Comparison of ENCODE assay signal across 8 mouse cellular contexts in the genomic region with DNA sequence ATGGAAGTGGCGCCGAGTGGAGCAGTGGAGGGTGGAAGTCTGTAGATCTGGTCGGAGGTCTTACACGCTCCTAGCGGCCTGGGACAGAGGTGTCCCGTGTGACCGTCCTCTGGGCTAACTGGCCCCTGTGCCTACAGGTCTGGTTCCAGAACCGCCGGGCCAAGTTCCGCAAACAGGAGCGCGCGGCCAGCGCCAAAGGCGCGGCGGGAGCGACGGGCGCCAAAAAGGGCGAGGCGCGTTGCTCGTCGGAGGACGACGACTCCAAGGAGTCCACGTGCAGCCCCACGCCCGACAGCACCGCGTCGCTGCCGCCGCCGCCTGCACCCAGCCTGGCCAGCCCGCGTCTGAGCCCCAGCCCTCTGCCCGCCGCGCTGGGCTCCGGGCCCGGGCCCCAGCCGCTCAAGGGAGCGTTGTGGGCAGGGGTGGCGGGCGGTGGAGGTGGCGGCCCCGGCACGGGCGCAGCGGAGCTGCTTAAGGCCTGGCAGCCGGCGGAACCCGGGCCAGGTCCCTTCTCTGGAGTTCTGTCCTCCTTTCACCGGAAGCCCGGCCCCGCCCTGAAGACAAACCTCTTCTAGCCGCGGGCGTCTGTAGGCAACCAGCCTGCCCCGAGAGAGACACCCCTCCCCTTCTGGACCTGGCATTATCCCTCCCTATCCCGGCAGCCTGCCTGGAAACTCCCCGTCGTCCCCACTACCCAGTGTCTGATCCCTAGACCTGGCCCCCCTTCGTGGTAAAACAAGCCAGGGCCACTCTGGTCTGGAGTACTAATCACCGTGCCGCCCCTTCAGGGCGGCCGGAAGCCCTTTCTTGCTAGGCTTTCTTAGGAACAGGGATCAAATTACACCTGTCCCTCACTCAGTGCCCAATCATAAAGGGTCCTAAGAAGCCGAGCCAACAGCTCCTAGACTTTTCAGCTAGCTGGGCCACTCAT. TPM values are rescaled to one million over a fixed set of nuclear protein-coding genes. Genes with fewer than 3 reads are reported as not detected.
DNase-seq lines count a peak whose midpoint lies in the region; ATAC-seq and TF ChIP-seq lines count a peak whose summit lies in the region.

No protein-coding gene starts in this region.

- TF ChIP-seq CTCF in intestine, postnatal 0 days (IDR thresholded peaks at IDR 0.05; ENCODE audit: low read depth) = 0 out of 2 replicates have a peak, but pooled peaks have one; percentile 1
- no peak for TF ChIP-seq CTCF in liver, postnatal 0 days (IDR thresholded peaks at IDR 0.05; ENCODE audit: low read depth)

- peak overlapping the region; percentile 41 for H3K4me3 ChIP-seq in intestine, postnatal 0 days (ENCODE audit: low read depth, low read length)
- peak overlapping the region; percentile 40 for H3K4me3 ChIP-seq in liver, postnatal 0 days (ENCODE audit: low read depth, low read length)
- H3K4me3 ChIP-seq in neural tube, embryonic 11.5 days (ENCODE audit: low read depth, low read length) = peak overlapping the region; percentile 35

- no peak overlapping the region for H3K27ac ChIP-seq in intestine, postnatal 0 days (ENCODE audit: low read depth, low read length)
- no peak overlapping the region for H3K27ac ChIP-seq in liver, postnatal 0 days (ENCODE audit: low read depth)
- H3K27ac ChIP-seq in neural tube, embryonic 11.5 days (ENCODE audit: low read depth, low read length) = no peak overlapping the region

- DNase-seq in frontal cortex, postnatal 10 days (ENCODE audit: low spot score in 2 of 2) = no peak
- peak; percentile 89 for DNase-seq in embryo, embryonic 10.5 days (ENCODE audit: low spot score)
- peak; percentile 63 for DNase-seq in heart, adult 8-10 months (ENCODE audit: low spot score)
- peak; percentile 29 for DNase-seq in liver, postnatal 0 days
- peak; percentile 74 for DNase-seq in neural tube, embryonic 11.5 days (ENCODE audit: low spot score)
- DNase-seq in c-Kit-positive CD71-positive TER-119-positive erythroid progenitor cells, embryonic 14.5 days (ENCODE audit: low spot score) = no peak

- H3K36me3 ChIP-seq in intestine, postnatal 0 days (ENCODE audit: control insufficient read depth, insufficient read depth) = peaks cover 29% of the 10 kb centered on the region
- H3K36me3 ChIP-seq in liver, postnatal 0 days (replicated peaks; ENCODE audit: insufficient read depth, low read length) = peaks cover 6% of the 10 kb centered on the region; the same call in 1 of the 2 replicates
- H3K36me3 ChIP-seq in neural tube, embryonic 11.5 days (ENCODE audit: control insufficient read depth, insufficient read depth, low read length) = peaks cover 11% of the 10 kb centered on the region

- H3K27me3 ChIP-seq in intestine, postnatal 0 days (replicated peaks; ENCODE audit: control insufficient read depth, insufficient read depth, low read length) = peaks cover 50% of the 10 kb centered on the region
- peaks cover 66% of the 10 kb centered on the region for H3K27me3 ChIP-seq in liver, postnatal 0 days (ENCODE audit: insufficient read depth, low read length)
- H3K27me3 ChIP-seq in neural tube, embryonic 11.5 days (ENCODE audit: control insufficient read depth, insufficient read depth, low read length) = peaks cover 60% of the 10 kb centered on the region

- H3K9ac ChIP-seq in intestine, postnatal 0 days (ENCODE audit: low read depth, low read length) = peak overlapping the region; percentile 37
- peak overlapping the region; percentile 26; the same call in 1 of the 2 replicates for H3K9ac ChIP-seq in liver, postnatal 0 days (replicated peaks)
- peak overlapping the region; percentile 59 for H3K9ac ChIP-seq in neural tube, embryonic 11.5 days (ENCODE audit: low read length)

- H3K9me3 ChIP-seq in intestine, postnatal 0 days (ENCODE audit: control insufficient read depth) = no peaks in the 10 kb centered on the region
- H3K9me3 ChIP-seq in liver, postnatal 0 days (ENCODE audit: low read length) = no peaks in the 10 kb centered on the region
- H3K9me3 ChIP-seq in neural tube, embryonic 11.5 days (ENCODE audit: control insufficient read depth, low read length) = no peaks in the 10 kb centered on the region

- peaks cover 20% of the 10 kb centered on the region; the same call in 1 of the 2 replicates for H3K4me1 ChIP-seq in intestine, postnatal 0 days (replicated peaks; ENCODE audit: control insufficient read depth, insufficient read depth, low read length)
- peaks cover 13% of the 10 kb centered on the region for H3K4me1 ChIP-seq in liver, postnatal 0 days (ENCODE audit: insufficient read depth)
- H3K4me1 ChIP-seq in neural tube, embryonic 11.5 days (ENCODE audit: control insufficient read depth, insufficient read depth, low read length) = peaks cover 19% of the 10 kb centered on the region

- peak overlapping the region; percentile 78 for H3K4me2 ChIP-seq in intestine, postnatal 0 days (replicated peaks; ENCODE audit: low read depth)
- peak overlapping the region; percentile 72 for H3K4me2 ChIP-seq in liver, postnatal 0 days (ENCODE audit: low read depth, low read length)
- H3K4me2 ChIP-seq in neural tube, embryonic 11.5 days (ENCODE audit: low read depth) = peak overlapping the region; percentile 68

- TF ChIP-seq EP300 in liver, postnatal 0 days (IDR thresholded peaks at IDR 0.05; ENCODE audit: low read depth) = no peak

- ATAC-seq in frontal cortex, adult (ENCODE audit: low TSS enrichment) = peak; percentile 41; the same call in 1 of the 2 replicates
- peak; percentile 36 for ATAC-seq in intestine, postnatal 0 days
- ATAC-seq in liver, postnatal 0 days = peak; percentile 49
- peak; percentile 60 for ATAC-seq in neural tube, embryonic 11.5 days (ENCODE audit: insufficient read depth, low FRiP score, low TSS enrichment)

- WGBS in intestine, postnatal 0 days = 1% methylated on average over 62 of the region's 71 CpGs
- 2% methylated on average over 68 of the region's 71 CpGs for WGBS in liver, postnatal 0 days (ENCODE audit: insufficient replicate concordance)
- WGBS in neural tube, embryonic 11.5 days = under 1% methylated on average over 70 of the region's 71 CpGs

RNA-seq across cellular contexts. Expression of gene Phox2a, which starts 3.7 kb away (rescaled TPM):
- total RNA-seq in heart, adult 8-10 months (2022) = under 1 TPM in 2 of 4 experiments, not detected in 2; 0.22 to 0.37 TPM
- polyA plus RNA-seq in intestine, postnatal 0 days (2015; fragmentation: Nextera tagmentation; extraction: Ambion mirVana) = 2.7 and 3.2 TPM in 2 replicates
- not detected in 2 replicates for polyA plus RNA-seq in liver, postnatal 0 days (2015; fragmentation: Nextera tagmentation; extraction: Ambion mirVana)
- polyA plus RNA-seq in neural tube, embryonic 11.5 days (2014; fragmentation: Nextera tagmentation; extraction: Ambion mirVana) = 1.3 and 1.9 TPM in 2 replicates

RNA-seq across cellular contexts. Expression of gene Inppl1, which starts 16.2 kb away (rescaled TPM):
- 100 to 1,000 TPM; 174 to 207 (median 187) TPM for total RNA-seq in heart, adult 8-10 months (2022)
- polyA plus RNA-seq in intestine, postnatal 0 days (2015; fragmentation: Nextera tagmentation; extraction: Ambion mirVana) = 18.2 and 25.8 TPM in 2 replicates
- polyA plus RNA-seq in liver, postnatal 0 days (2015; fragmentation: Nextera tagmentation; extraction: Ambion mirVana) = 5.0 TPM in 2 replicates
- 32.2 and 37.7 TPM in 2 replicates for polyA plus RNA-seq in neural tube, embryonic 11.5 days (2014; fragmentation: Nextera tagmentation; extraction: Ambion mirVana)

RNA-seq across cellular contexts. Expression of gene Folr2, which starts 35.2 kb away (rescaled TPM):
- total RNA-seq in heart, adult 8-10 months (2022) = 1 to 10 TPM; 3.1 to 5.9 (median 4.3) TPM
- polyA plus RNA-seq in intestine, postnatal 0 days (2015; fragmentation: Nextera tagmentation; extraction: Ambion mirVana) = 1.1 and 1.2 TPM in 2 replicates
- 8.2 and 9.0 TPM in 2 replicates for polyA plus RNA-seq in liver, postnatal 0 days (2015; fragmentation: Nextera tagmentation; extraction: Ambion mirVana)
- 0.25 and 0.57 TPM in 2 replicates for polyA plus RNA-seq in neural tube, embryonic 11.5 days (2014; fragmentation: Nextera tagmentation; extraction: Ambion mirVana)

RNA-seq across cellular contexts. Expression of gene Anapc15, which starts 41.7 kb away (rescaled TPM):
- 10 to 100 TPM; 20.8 to 26.8 (median 24.9) TPM for total RNA-seq in heart, adult 8-10 months (2022)
- 56.2 and 58.1 TPM in 2 replicates for polyA plus RNA-seq in intestine, postnatal 0 days (2015; fragmentation: Nextera tagmentation; extraction: Ambion mirVana)
- 23.8 and 28.5 TPM in 2 replicates for polyA plus RNA-seq in liver, postnatal 0 days (2015; fragmentation: Nextera tagmentation; extraction: Ambion mirVana)
- 79.9 and 87.3 TPM in 2 replicates for polyA plus RNA-seq in neural tube, embryonic 11.5 days (2014; fragmentation: Nextera tagmentation; extraction: Ambion mirVana)

RNA-seq across cellular contexts. Expression of gene Folr1, which starts 48.8 kb away (rescaled TPM):
- total RNA-seq in heart, adult 8-10 months (2022) = under 1 TPM in 1 of 4 experiments, not detected in 3; 0.44 TPM
- 521 and 623 TPM in 2 replicates for polyA plus RNA-seq in intestine, postnatal 0 days (2015; fragmentation: Nextera tagmentation; extraction: Ambion mirVana)
- polyA plus RNA-seq in liver, postnatal 0 days (2015; fragmentation: Nextera tagmentation; extraction: Ambion mirVana) = 0.63 and 0.92 TPM in 2 replicates
- 0.49 and 0.91 TPM in 2 replicates for polyA plus RNA-seq in neural tube, embryonic 11.5 days (2014; fragmentation: Nextera tagmentation; extraction: Ambion mirVana)

Comparison
In these comparisons a context has a peak if more than half of its experiments do, and no peak if none do; other contexts are left out.
1. DNase-seq: peak in embryo, embryonic 10.5 days (single experiment), heart, adult 8-10 months (single experiment), liver, postnatal 0 days (single experiment) and neural tube, embryonic 11.5 days (single experiment); none in frontal cortex, postnatal 10 days (0 of 2) and c-Kit-positive CD71-positive TER-119-positive erythroid progenitor cells, embryonic 14.5 days (single experiment).
2. Peak in every context shown above with its lines, with median percentiles within 50 percentile points of each other: ATAC-seq, H3K4me2 ChIP-seq, H3K4me3 ChIP-seq and H3K9ac ChIP-seq.